Mouse (Mus musculus): ENCODE data around the gene Cnnm3. TPM values are rescaled to one million over a fixed set of nuclear protein-coding genes. Genes with fewer than 3 reads are reported as not detected.

Cnnm3 gene
- polyA plus RNA-seq, 1 experiment = 10.2 TPM

- TF ChIP-seq MYOD1 (IDR thresholded peaks at IDR 0.05; ENCODE audit: control insufficient read depth in 1 of 3, insufficient read length in 2 of 3, low read depth in 2 of 3) (no peak), POLR2AphosphoS2 (IDR thresholded peaks at IDR 0.05; ENCODE audit: insufficient read length, low read depth) (peak; percentile 9)
- Histone ChIP-seq H3K4me3 (no peak overlapping the region), H3K27me3 (ENCODE audit: control insufficient read depth, insufficient read depth, insufficient read length) (no peaks in the 10 kb centered on the region), H3ac (ENCODE audit: control insufficient read depth, insufficient read length) (no peak overlapping the region), H3K79me2 (ENCODE audit: control insufficient read depth, insufficient read depth) (no peaks in the 10 kb centered on the region), H3K4me2 (ENCODE audit: low read depth) (no peak overlapping the region), H3K36me3 (ENCODE audit: control insufficient read depth, insufficient read depth) (peaks cover 12% of the 10 kb centered on the region)
Measured at GRCm38 (mm10) chr1:36526903-36527302, 15.2 kb downstream of the Cnnm3 start.

- Histone ChIP-seq H3K27me3 (ENCODE audit: control insufficient read depth, insufficient read depth, insufficient read length) (no peaks in the 10 kb centered on the region), H3K4me3 (no peak overlapping the region), H3K4me2 (ENCODE audit: low read depth) (no peak overlapping the region), H3K79me2 (ENCODE audit: control insufficient read depth, insufficient read depth) (no peaks in the 10 kb centered on the region), H3K36me3 (ENCODE audit: control insufficient read depth, insufficient read depth) (peaks cover 9% of the 10 kb centered on the region), H3ac (ENCODE audit: control insufficient read depth, insufficient read length) (no peak overlapping the region)
- TF ChIP-seq TCF12 (IDR thresholded peaks at IDR 0.05; ENCODE audit: insufficient read depth, poor library complexity, severe bottlenecking) (no peak), POLR2AphosphoS2 (IDR thresholded peaks at IDR 0.05; ENCODE audit: insufficient read length, low read depth) (peak; percentile 46), CEBPB (IDR thresholded peaks at IDR 0.05; ENCODE audit: insufficient read depth, poor library complexity, severe bottlenecking) (no peak), TCF3 (IDR thresholded peaks at IDR 0.05; ENCODE audit: insufficient read length, low read depth) (no peak), MYOG (IDR thresholded peaks at IDR 0.05; ENCODE audit: control insufficient read depth in 1 of 3, insufficient read depth in 1 of 3, insufficient read length in 2 of 3, low read depth in 2 of 3) (peak in 1 of 3 experiments; percentile 29), MYOD1 (IDR thresholded peaks at IDR 0.05; ENCODE audit: control insufficient read depth in 1 of 3, insufficient read length in 2 of 3, low read depth in 2 of 3) (peak in 1 of 3 experiments; percentile 20)
Measured at GRCm38 (mm10) chr1:36528351-36528750, 16.7 kb downstream of the Cnnm3 start.

GRCm38 (mm10) chr1:36529274-36529673, 17.6 kb downstream of the Cnnm3 start:
- Histone ChIP-seq H3K36me3 (ENCODE audit: control insufficient read depth, insufficient read depth) (peaks cover 9% of the 10 kb centered on the region), H3K4me3 (no peak overlapping the region), H3K27me3 (ENCODE audit: control insufficient read depth, insufficient read depth, insufficient read length) (no peaks in the 10 kb centered on the region), H3ac (ENCODE audit: control insufficient read depth, insufficient read length) (no peak overlapping the region), H3K79me2 (ENCODE audit: control insufficient read depth, insufficient read depth) (no peaks in the 10 kb centered on the region), H3K4me2 (ENCODE audit: low read depth) (no peak overlapping the region)
- TF ChIP-seq REST (IDR thresholded peaks at IDR 0.05; ENCODE audit: insufficient read depth, insufficient read length) (no peak), POLR2AphosphoS2 (IDR thresholded peaks at IDR 0.05; ENCODE audit: insufficient read length, low read depth) (no peak)

- Histone ChIP-seq H3K27me3 (ENCODE audit: control insufficient read depth, insufficient read depth, insufficient read length) (no peaks in the 10 kb centered on the region), H3K4me2 (ENCODE audit: low read depth) (no peak overlapping the region), H3K36me3 (ENCODE audit: control insufficient read depth, insufficient read depth) (peaks cover 5% of the 10 kb centered on the region), H3K79me2 (ENCODE audit: control insufficient read depth, insufficient read depth) (no peaks in the 10 kb centered on the region), H3ac (ENCODE audit: control insufficient read depth, insufficient read length) (no peak overlapping the region), H3K4me3 (no peak overlapping the region)
- no peak for TF ChIP-seq TCF12 (IDR thresholded peaks at IDR 0.05; ENCODE audit: insufficient read depth, poor library complexity, severe bottlenecking)
- peak; percentile 16 for TF ChIP-seq POLR2A (IDR thresholded peaks at IDR 0.05; ENCODE audit: insufficient read length, low read depth)
- TF ChIP-seq TCF3 (IDR thresholded peaks at IDR 0.05; ENCODE audit: insufficient read length, low read depth) = no peak
- no peak for TF ChIP-seq MAX (IDR thresholded peaks at IDR 0.05; ENCODE audit: low read depth)
- no peak for TF ChIP-seq MYOD1 (IDR thresholded peaks at IDR 0.05; ENCODE audit: control insufficient read depth in 1 of 3, insufficient read length in 2 of 3, low read depth in 2 of 3)
- no peak for TF ChIP-seq E2F4 (IDR thresholded peaks at IDR 0.05; ENCODE audit: insufficient read depth)
- no peak for TF ChIP-seq REST (IDR thresholded peaks at IDR 0.05; ENCODE audit: insufficient read depth, insufficient read length)
- no peak for TF ChIP-seq USF1 (IDR thresholded peaks at IDR 0.05; ENCODE audit: low read depth)
- TF ChIP-seq SRF (IDR thresholded peaks at IDR 0.05; ENCODE audit: control insufficient read depth, insufficient read length, low read depth) = no peak
- TF ChIP-seq MYOG (IDR thresholded peaks at IDR 0.05; ENCODE audit: control insufficient read depth in 1 of 3, insufficient read depth in 1 of 3, insufficient read length in 2 of 3, low read depth in 2 of 3) = no peak
- no peak for TF ChIP-seq CEBPB (IDR thresholded peaks at IDR 0.05; ENCODE audit: insufficient read depth, poor library complexity, severe bottlenecking)
- peak; percentile 56 for TF ChIP-seq POLR2AphosphoS2 (IDR thresholded peaks at IDR 0.05; ENCODE audit: insufficient read length, low read depth)
Measured at GRCm38 (mm10) chr1:36529875-36530274, 18.2 kb downstream of the Cnnm3 start.

GRCm38 (mm10) chr1:36530485-36530884, 18.8 kb downstream of the Cnnm3 start:
- no peak for TF ChIP-seq POLR2AphosphoS2 (IDR thresholded peaks at IDR 0.05; ENCODE audit: insufficient read length, low read depth)
- Histone ChIP-seq H3ac (ENCODE audit: control insufficient read depth, insufficient read length) (no peak overlapping the region), H3K4me3 (no peak overlapping the region), H3K4me2 (ENCODE audit: low read depth) (no peak overlapping the region), H3K79me2 (ENCODE audit: control insufficient read depth, insufficient read depth) (no peaks in the 10 kb centered on the region), H3K27me3 (ENCODE audit: control insufficient read depth, insufficient read depth, insufficient read length) (no peaks in the 10 kb centered on the region), H3K36me3 (ENCODE audit: control insufficient read depth, insufficient read depth) (peaks cover 3% of the 10 kb centered on the region)

GRCm38 (mm10) chr1:36530962-36531361, 19.3 kb downstream of the Cnnm3 start:
- Histone ChIP-seq H3K4me2 (ENCODE audit: low read depth) (no peak overlapping the region), H3K4me3 (no peak overlapping the region), H3ac (ENCODE audit: control insufficient read depth, insufficient read length) (no peak overlapping the region), H3K79me2 (ENCODE audit: control insufficient read depth, insufficient read depth) (no peaks in the 10 kb centered on the region), H3K27me3 (ENCODE audit: control insufficient read depth, insufficient read depth, insufficient read length) (no peaks in the 10 kb centered on the region), H3K36me3 (ENCODE audit: control insufficient read depth, insufficient read depth) (peaks cover 3% of the 10 kb centered on the region)
- peak; percentile 7 for TF ChIP-seq POLR2AphosphoS2 (IDR thresholded peaks at IDR 0.05; ENCODE audit: insufficient read length, low read depth)
- TF ChIP-seq MYOD1 (IDR thresholded peaks at IDR 0.05; ENCODE audit: control insufficient read depth in 1 of 3, insufficient read length in 2 of 3, low read depth in 2 of 3) = peak in 1 of 3 experiments; percentile 6
- TF ChIP-seq REST (IDR thresholded peaks at IDR 0.05; ENCODE audit: insufficient read depth, insufficient read length) = no peak
- TF ChIP-seq E2F4 (IDR thresholded peaks at IDR 0.05; ENCODE audit: insufficient read depth) = no peak

All from myocyte (in vitro differentiated cells).